Mouse (Mus musculus) brain, embryonic 14.5 days (tissue): ENCODE data around the gene Nbl1.

Experiments
- CTCF ChIP-seq: fragments of 200-500 bp; IDR thresholded peaks from 2 replicates; pipeline ENCODE4 v1.5.1; 2012; ENCODE audit warnings: inconsistent platforms, mild to moderate bottlenecking, moderate library complexity, borderline replicate concordance; ENCODE audit not compliant: insufficient read depth, insufficient read length; ENCODE audit errors: extremely low read depth
- POLR2A ChIP-seq: fragments of 200-500 bp; IDR thresholded peaks from 2 replicates; pipeline ENCODE4 v1.6.1; 2012; ENCODE audit warnings: mild to moderate bottlenecking, inconsistent platforms, borderline replicate concordance; ENCODE audit not compliant: poor library complexity, insufficient read depth, insufficient read length, severe bottlenecking; ENCODE audit errors: extremely low read depth

GRCm38 (mm10) chr4:139129806-139130700 lies 37.3 kb upstream of the Nbl1 start:
- TF ChIP-seq POLR2A: no peak
- TF ChIP-seq CTCF: no peak
